Mouse (Mus musculus) urinary bladder, adult 18-20 months (tissue): ENCODE measurements around the gene Izumo1.
A peak's percentile ranks its signal among the peaks of the same experiment; 100 is the strongest.

ENCODE experiments used
- DNase-seq, 2 experiments: peaks; one replicate each; pipeline ENCODE4 v3.0.0; 2022; ENCODE audit warnings: low spot score in 2 of 2, mixed read lengths in 2 of 2

Izumo1 gene

GRCm38 (mm10) chr7:45618316-45618715 lies 3.3 kb upstream of the Izumo1 start:
- DNase-seq = no peak

DNA sequence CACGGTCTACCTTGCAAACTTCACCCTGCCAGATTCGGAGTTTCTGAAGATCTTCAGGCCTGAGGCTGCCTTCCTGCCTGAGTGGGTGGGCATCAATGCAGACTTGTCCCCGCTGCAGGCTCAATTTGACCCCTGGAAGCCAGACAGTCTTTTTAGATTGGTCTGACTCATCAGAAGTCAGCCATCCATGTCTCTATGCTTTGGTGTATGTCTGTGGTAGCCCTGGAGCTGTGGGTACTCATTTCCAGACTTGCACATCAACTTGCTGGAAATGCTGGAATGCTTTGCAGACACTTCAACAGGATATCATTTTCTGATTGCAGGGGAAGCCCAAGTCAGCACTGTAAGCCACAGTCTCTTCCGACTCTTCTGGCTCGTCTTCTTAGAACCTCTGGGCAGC lies 2.0 kb upstream of the Izumo1 start:
- no peak for DNase-seq

DNA sequence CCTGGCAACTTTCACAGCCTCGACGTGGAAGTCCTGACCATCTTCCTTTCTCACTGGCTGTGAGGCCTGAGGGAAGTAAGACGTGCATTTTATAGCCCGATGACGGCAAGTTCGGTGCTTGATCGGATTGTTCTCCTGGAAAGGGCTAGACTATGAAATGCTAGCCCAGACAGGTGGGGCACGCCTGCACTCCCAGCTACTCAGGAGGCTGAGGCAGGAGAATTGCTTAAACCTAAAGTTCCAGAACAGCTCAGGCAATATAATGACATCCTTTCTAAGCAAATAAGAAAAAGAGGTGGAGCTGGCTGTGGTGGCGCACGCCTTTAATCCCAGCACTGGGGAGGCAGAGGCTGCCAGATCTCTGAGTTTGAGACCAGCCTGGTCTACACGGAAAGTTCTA lies 1.9 kb downstream of the Izumo1 start:
- no peak for DNase-seq

GRCm38 (mm10) chr7:45624718-45625117 lies 3.1 kb downstream of the Izumo1 start:
- no peak for DNase-seq

DNA sequence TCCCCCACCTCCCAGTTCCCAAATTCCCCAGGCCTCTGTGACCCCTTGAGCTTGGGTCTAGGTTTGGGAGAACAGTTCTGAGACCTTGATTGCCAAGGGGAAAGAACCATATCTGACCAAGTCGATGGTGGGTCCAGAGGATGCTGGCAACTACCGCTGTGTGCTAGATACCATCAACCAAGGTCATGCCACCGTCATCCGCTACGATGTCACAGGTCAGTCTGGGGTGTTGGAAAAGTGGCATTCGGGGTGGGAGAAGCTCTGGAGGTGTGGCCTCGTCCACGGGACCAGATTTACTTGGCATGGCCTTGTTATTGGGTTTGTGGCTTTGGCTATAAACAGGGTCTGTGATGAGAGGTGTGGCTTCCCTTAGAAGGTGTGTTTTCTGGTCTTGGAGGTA lies 3.9 kb downstream of the Izumo1 start:
- no peak for DNase-seq

GRCm38 (mm10) chr7:45626571-45627076 lies 5.0 kb downstream of the Izumo1 start:
- DNase-seq = no peak

DNA sequence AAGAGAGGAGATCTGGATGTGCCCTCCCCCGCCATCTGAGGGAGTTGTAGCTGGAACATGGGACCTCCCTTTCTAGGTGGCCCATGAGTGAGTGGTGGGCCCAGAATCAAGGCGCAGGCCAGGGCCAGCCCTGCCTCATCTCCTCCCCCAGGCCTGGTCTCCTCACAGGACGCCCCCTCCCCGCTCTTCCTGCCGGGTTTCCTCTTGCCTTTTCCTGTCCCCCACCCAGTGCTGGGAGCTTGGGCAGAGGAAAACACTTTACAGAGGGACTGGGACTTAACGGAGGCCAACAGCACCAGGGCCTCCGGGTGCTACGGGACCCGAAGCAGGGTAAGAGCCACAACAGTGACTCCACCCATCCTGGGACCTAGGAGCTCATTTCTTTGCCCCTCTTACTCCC lies 5.7 kb downstream of the Izumo1 start, which contains the start of gene Rasip1:
Gene Rasip1 (plus strand): TSS at position 228 of the 400 bp plus-strand sequence.
- DNase-seq = no peak

GRCm38 (mm10) chr7:45628364-45629294 lies 7.0 kb downstream of the Izumo1 start:
- DNase-seq = peak; percentile 81 to 89

GRCm38 (mm10) chr7:45630064-45630907 lies 8.7 kb downstream of the Izumo1 start:
- DNase-seq = no peak

GRCm38 (mm10) chr7:45632499-45632898 lies 10.9 kb downstream of the Izumo1 start:
- DNase-seq = no peak

DNA sequence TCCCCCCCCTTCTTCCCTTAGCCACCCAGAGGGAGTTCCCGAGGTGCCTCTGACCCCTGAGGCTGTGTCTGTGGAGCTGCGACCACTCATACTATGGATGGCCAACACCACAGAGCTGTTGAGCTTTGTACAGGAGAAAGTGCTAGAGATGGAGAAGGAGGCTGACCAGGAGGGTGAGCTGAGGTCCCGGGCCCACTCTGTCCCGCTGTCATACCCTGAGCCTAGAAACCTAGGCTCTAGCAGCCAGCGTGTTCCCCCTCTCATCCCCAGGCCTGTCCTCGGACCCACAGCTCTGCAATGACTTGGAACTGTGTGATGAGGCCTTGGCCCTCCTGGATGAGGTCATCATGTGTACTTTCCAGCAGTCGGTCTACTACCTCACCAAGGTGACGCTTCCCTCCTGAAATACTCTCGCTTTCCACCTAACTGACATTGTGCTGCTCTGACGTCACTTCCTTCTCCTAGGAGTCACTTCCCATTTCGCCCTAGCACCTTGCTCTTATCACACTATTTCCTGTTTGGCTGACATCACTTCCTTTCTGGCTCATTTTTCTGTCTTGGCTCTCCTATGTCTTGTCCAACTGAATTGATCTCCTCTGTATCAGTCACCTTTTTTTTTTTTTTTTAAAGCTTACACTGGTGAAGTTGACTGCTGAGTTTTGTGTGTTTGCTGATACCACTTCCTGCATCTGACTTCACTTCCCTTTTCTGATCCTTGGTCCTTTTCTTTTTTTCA lies 13.5 kb downstream of the Izumo1 start:
- no peak for DNase-seq

GRCm38 (mm10) chr7:45635711-45636688 lies 14.4 kb downstream of the Izumo1 start:
- DNase-seq = no peak

DNA sequence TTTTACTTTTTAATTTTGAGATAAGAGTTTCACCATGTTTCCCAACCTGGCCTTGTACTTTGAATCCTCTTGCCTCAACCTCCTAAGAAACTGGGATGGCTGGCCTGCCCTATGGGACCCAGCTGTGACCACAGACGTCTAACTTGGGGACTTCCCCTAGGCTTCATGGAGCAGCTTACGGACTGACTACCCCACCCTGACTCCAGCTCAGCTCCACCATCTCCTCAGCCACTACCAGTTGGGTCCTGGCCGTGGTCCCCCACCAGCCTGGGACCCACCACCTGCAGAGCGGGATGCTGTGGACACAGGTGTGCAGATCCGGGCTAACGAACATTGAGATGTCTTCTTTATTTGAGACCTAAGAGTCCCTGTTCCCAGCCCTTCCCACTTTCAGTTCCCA lies 16.1 kb downstream of the Izumo1 start:
- DNase-seq = no peak

DNA sequence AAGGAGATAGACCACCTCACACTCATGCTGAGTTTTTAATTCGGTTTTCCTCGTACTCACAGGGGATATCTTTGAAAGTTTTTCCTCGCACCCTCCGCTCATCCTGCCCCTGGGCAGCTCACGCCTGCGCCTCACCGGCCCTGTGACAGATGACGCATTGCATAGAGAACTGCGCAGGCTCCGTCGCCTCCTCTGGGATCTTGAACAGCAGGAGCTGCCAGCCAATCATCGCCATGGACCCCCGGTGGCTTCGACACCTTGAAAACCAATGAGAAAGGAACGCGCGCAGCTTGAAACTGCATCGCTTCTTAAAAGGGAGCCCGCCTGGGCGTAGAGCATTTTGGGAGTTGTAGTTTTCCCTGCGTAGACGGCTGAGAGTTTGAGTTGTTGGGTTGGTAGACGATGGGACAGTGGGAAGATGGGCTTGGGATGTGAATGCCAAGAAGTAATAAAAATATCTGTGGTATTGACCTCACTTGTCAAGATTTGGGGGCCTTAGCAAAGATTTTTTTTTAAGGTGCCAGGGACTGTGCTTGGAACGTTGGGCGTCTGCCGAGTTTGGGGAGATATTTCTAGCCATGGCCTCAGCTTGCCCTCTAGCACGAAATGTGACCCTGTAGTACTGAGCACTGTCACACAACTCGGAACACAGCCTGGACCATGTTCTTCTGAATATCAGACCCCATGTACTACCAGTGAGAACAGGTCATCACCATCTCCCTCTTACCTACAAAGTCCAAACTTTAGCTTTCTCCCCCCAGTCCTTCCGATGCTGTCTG lies 17.2 kb downstream of the Izumo1 start:
- DNase-seq = peak; percentile 65 to 89

DNA sequence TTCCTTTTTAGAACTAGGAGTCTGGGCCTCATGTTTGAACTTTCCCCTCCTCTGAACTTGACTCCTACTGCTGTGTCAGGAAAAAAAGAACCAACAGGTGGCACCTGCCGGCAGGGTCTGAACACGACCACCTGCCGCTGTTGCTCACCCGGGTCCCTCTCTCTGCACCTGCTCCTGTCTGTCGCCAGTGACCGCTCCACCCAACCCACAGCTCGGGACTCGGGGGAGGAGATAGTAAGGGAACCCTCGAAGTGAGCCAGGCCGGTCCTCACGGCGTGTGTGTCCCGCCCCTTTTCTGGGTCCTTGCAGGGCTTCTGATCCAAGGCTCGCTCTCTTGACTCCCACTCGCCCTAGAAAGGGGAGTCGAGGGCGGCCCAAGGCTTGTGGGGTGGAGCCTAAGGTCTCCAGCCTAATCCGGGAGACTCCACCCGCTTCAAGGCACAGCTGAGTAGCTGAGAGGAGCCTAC lies 18.0 kb downstream of the Izumo1 start, which contains the start of gene Mamstr:
Gene Mamstr (plus strand): TSS at position 417 of the 467 bp plus-strand sequence.
- no peak for DNase-seq

DNA sequence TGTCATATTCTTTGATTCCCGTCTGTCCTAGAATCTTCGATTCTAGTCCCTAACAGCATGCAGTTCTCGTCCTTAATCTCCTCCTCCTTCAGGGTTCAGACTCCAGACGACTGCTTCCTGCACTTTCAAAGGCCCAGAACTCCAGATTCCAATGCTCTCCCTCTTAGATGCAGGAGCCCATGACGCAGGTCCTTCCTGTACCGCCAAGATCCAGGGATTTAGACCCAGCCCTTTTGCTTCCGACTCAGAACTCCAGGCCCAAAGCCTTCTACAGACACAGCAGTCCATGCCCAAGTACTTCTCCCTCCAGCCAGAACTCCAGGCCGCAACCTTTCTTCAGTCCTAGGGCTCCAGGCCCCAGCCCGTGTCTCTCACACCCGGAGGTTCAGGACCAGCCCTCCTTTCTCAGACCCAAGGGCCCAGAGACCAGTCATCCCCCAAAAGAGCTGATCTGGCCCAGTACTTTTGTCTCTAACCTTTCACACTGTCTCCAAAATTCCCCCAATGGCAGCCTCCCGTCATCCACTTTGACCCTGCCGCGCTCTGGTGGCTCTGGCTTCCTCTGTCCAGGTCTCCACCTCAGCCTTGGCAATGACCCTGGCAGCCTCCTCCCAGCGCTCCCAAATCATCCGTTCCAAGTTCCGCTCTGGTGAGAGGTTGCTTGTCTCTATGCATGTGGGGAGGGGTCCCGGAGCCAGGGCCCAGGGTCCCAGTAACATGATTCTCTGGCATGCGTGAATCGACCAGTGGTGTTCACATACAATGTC lies 18.8 kb downstream of the Izumo1 start:
- no peak for DNase-seq

- DNase-seq = no peak
Observed at GRCm38 (mm10) chr7:45641391-45642040, 19.9 kb downstream of the Izumo1 start.

DNA sequence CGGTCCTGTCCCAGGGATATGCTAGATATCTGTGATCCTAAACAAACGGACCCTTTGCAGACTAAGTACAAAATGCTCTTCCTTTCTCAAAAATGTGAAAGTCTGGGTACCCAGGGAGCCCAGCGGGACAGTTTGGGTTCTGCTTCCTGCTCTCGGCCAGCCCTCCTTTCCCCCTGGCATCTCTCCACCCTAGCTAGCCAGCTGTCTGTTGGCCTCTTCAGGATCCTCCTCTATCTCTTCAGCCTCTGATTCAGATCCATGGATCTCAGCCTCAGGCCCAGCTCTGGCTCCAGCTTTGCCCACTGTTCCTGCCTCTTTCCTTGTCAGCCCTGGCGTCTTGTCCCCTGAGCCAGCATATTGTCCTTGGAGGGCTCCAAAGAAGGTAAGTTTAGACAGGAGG lies 20.5 kb downstream of the Izumo1 start:
- DNase-seq = no peak
